Comparison of ENCODE assay signal across 21 mouse cellular contexts in genomic region chr2:128872256-128872655, GRCm38 (mm10). TPM values are rescaled to one million over a fixed set of nuclear protein-coding genes. Genes with fewer than 3 reads are reported as not detected.
"Had no signal": no experiment of that assay in that cellular context is flagged by ENCODE, and none has a peak within 500 bp of the region (broad histone marks: within the 10 kb centered on the region; RNA-seq: fewer than 3 reads in every experiment).

No protein-coding gene starts in this region.

- DNase-seq: gastrocnemius, postnatal 10 days; heart, postnatal 10 days; kidney, adult 11 months; kidney, adult 9 months; kidney, postnatal 14 days; layer of hippocampus, adult 9-11 months; layer of hippocampus, postnatal 36 days; liver; liver, embryonic 13.5 days had no signal

- H3K4me1 ChIP-seq: hindbrain, embryonic 13.5 days; hindbrain, embryonic 15.5 days; kidney, embryonic 15.5 days; limb, embryonic 12.5 days; liver, embryonic 13.5 days had no signal

- H3K27ac ChIP-seq: gastrocnemius, adult 2 months; heart, embryonic 10.5 days; hindbrain, embryonic 13.5 days; hindbrain, embryonic 15.5 days; hindbrain, postnatal 0 days; kidney, embryonic 15.5 days; kidney, postnatal 0 days; limb, embryonic 10.5 days; limb, embryonic 12.5 days; liver, embryonic 13.5 days had no signal

- H3K9me3 ChIP-seq: heart, embryonic 10.5 days; heart, embryonic 12.5 days; hindbrain, embryonic 13.5 days; hindbrain, embryonic 15.5 days; kidney, embryonic 15.5 days; limb, embryonic 10.5 days; limb, embryonic 12.5 days; liver, embryonic 13.5 days had no signal

- H3K36me3 ChIP-seq: heart, embryonic 10.5 days; heart, embryonic 12.5 days; hindbrain, embryonic 13.5 days; hindbrain, embryonic 15.5 days; kidney, embryonic 15.5 days; limb, embryonic 10.5 days; limb, embryonic 12.5 days; liver, embryonic 13.5 days had no signal

- H3K27me3 ChIP-seq: heart, embryonic 12.5 days; hindbrain, embryonic 13.5 days; hindbrain, embryonic 15.5 days; kidney, embryonic 15.5 days; limb, embryonic 12.5 days; liver, embryonic 13.5 days had no signal

- H3K4me3 ChIP-seq: gastrocnemius, adult 2 months; heart, embryonic 10.5 days; heart, embryonic 12.5 days; hindbrain, embryonic 13.5 days; hindbrain, embryonic 15.5 days; kidney, embryonic 15.5 days; limb, embryonic 10.5 days; limb, embryonic 12.5 days; liver, embryonic 13.5 days had no signal

- H3K9ac ChIP-seq: heart, embryonic 12.5 days; hindbrain, embryonic 13.5 days; hindbrain, embryonic 15.5 days; kidney, embryonic 15.5 days; limb, embryonic 12.5 days; liver, embryonic 13.5 days had no signal

RNA-seq across cellular contexts. Expression of gene Fbln7, which starts 9.5 kb away (rescaled TPM):
- total RNA-seq: granulocyte monocyte progenitor cell, adult 5-6 weeks; hematopoietic stem cell, adult 5-6 weeks had no signal
